Mouse (Mus musculus): ENCODE results near the gene Amigo2. TPM values are rescaled to one million over a fixed set of nuclear protein-coding genes. Genes with fewer than 3 reads are reported as not detected.

The Amigo2 gene
- total RNA-seq (2021) = 1 to 10 TPM; 5.1 to 6.8 TPM
- long read RNA-seq, experiment 1, partial matches to known transcripts = 0 of 12 reads
- long read RNA-seq, experiment 1, other reads (novel, unspliced or antisense) = 9 of 12 reads
- long read RNA-seq, experiment 2, partial matches to known transcripts = 11 of 17 reads
- long read RNA-seq, experiment 2, other reads (novel, unspliced or antisense) = 1 of 17 reads

- peak; percentile 1; the same call in 1 of the 2 replicates for TF ChIP-seq CTCF (IDR thresholded peaks at IDR 0.05)
- Histone ChIP-seq H3K4me3 (peak within 1 kb of the TSS; percentile 80), H3K27ac (peak within 1 kb of the TSS; percentile 80)
- peak; percentile 56 to 59 for DNase-seq (ENCODE audit: extremely low spot score in 1 of 2, low spot score in 2 of 2)
- intact Hi-C loops (cut with DNase I) = loop anchor here (5.0 kb wide), 3 partner anchors 70 to 415 kb away; no protein-coding TSS in a partner anchor
Observed at GRCm38 (mm10) chr15:97246911-97247790, at the start of gene Amigo2, which contains the start of gene Pced1b. Amigo2 (minus strand) TSS chr15:97247287. Pced1b (plus strand) TSS chr15:97247107.

GRCm38 (mm10) chr15:97291291-97292050 lies 44.4 kb upstream of the Amigo2 start:
- intact Hi-C loops (cut with DNase I) = no loop called here
- no peak overlapping the region for H3K4me3 ChIP-seq
- peak overlapping the region; percentile 5; the same call in 1 of the 2 replicates for H3K27ac ChIP-seq
- no peak for TF ChIP-seq CTCF (IDR thresholded peaks at IDR 0.05)
- peak; percentile 20 to 38 for DNase-seq (ENCODE audit: extremely low spot score in 1 of 2, low spot score in 2 of 2)

- no peak for DNase-seq (ENCODE audit: extremely low spot score in 1 of 2, low spot score in 2 of 2)
- TF ChIP-seq CTCF (IDR thresholded peaks at IDR 0.05) = no peak
- no peak overlapping the region for H3K27ac ChIP-seq
- no peak overlapping the region for H3K4me3 ChIP-seq
- intact Hi-C loops (cut with DNase I) = no loop called here
Observed at GRCm38 (mm10) chr15:97290351-97290750, 43.3 kb upstream of the Amigo2 start.

GRCm38 (mm10) chr15:97289176-97289575 lies 42.1 kb upstream of the Amigo2 start:
- Histone ChIP-seq H3K27ac (no peak overlapping the region), H3K4me3 (no peak overlapping the region)
- TF ChIP-seq CTCF (IDR thresholded peaks at IDR 0.05) = no peak
- intact Hi-C loops (cut with DNase I) = loop anchor here (2.0 kb wide), 1 partner anchor 26 kb away; no protein-coding TSS in a partner anchor
- no peak for DNase-seq (ENCODE audit: extremely low spot score in 1 of 2, low spot score in 2 of 2)

- H3K27ac ChIP-seq = no peak overlapping the region
- DNase-seq (ENCODE audit: extremely low spot score in 1 of 2, low spot score in 2 of 2) = no peak
- TF ChIP-seq CTCF (IDR thresholded peaks at IDR 0.05) = no peak
Observed at GRCm38 (mm10) chr15:97288690-97289089, 41.6 kb upstream of the Amigo2 start.

GRCm38 (mm10) chr15:97287436-97288143 lies 40.5 kb upstream of the Amigo2 start:
- TF ChIP-seq CTCF (IDR thresholded peaks at IDR 0.05) = no peak
- H3K27ac ChIP-seq = no peak overlapping the region
- DNase-seq (ENCODE audit: extremely low spot score in 1 of 2, low spot score in 2 of 2) = no peak
- H3K4me3 ChIP-seq = no peak overlapping the region
- intact Hi-C loops (cut with DNase I) = loop anchor here (2.0 kb wide), 1 partner anchor 27 kb away; no protein-coding TSS in a partner anchor

More at GRCm38 (mm10) chr15:97288690-97289089, 41.6 kb upstream of the Amigo2 start:
- intact Hi-C loops (cut with DNase I) = loop anchor here (2.0 kb wide), 1 partner anchor 26 kb away; no protein-coding TSS in a partner anchor
- H3K4me3 ChIP-seq = no peak overlapping the region

- no peak overlapping the region for H3K4me3 ChIP-seq
- DNase-seq (ENCODE audit: extremely low spot score in 1 of 2, low spot score in 2 of 2) = no peak
- intact Hi-C loops (cut with DNase I) = no loop called here
Observed at GRCm38 (mm10) chr15:97286731-97287130, 39.6 kb upstream of the Amigo2 start.

GRCm38 (mm10) chr15:97285665-97286212 lies 38.7 kb upstream of the Amigo2 start:
- no peak for DNase-seq (ENCODE audit: extremely low spot score in 1 of 2, low spot score in 2 of 2)
- no peak for TF ChIP-seq CTCF (IDR thresholded peaks at IDR 0.05)
- intact Hi-C loops (cut with DNase I) = no loop called here
- Histone ChIP-seq H3K4me3 (no peak overlapping the region), H3K27ac (no peak overlapping the region)

More at GRCm38 (mm10) chr15:97286731-97287130, 39.6 kb upstream of the Amigo2 start:
- no peak overlapping the region for H3K27ac ChIP-seq
- no peak for TF ChIP-seq CTCF (IDR thresholded peaks at IDR 0.05)

- TF ChIP-seq CTCF (IDR thresholded peaks at IDR 0.05) = no peak
- no peak overlapping the region for H3K4me3 ChIP-seq
Observed at GRCm38 (mm10) chr15:97284201-97284600, 37.1 kb upstream of the Amigo2 start.

GRCm38 (mm10) chr15:97282572-97282881 lies 35.4 kb upstream of the Amigo2 start:
- H3K4me3 ChIP-seq = no peak overlapping the region
- H3K27ac ChIP-seq = no peak overlapping the region
- intact Hi-C loops (cut with DNase I) = no loop called here
- TF ChIP-seq CTCF (IDR thresholded peaks at IDR 0.05) = no peak
- DNase-seq (ENCODE audit: extremely low spot score in 1 of 2, low spot score in 2 of 2) = no peak

More at GRCm38 (mm10) chr15:97284201-97284600, 37.1 kb upstream of the Amigo2 start:
- intact Hi-C loops (cut with DNase I) = no loop called here
- no peak for DNase-seq (ENCODE audit: extremely low spot score in 1 of 2, low spot score in 2 of 2)
- H3K27ac ChIP-seq = no peak overlapping the region

All from left cerebral cortex, adult 2 months (tissue).